Mouse (Mus musculus): ENCODE data around the gene Zfp688. TPM values are rescaled to one million over a fixed set of nuclear protein-coding genes. Genes with fewer than 3 reads are reported as not detected.
"Not testable (repeated sequence)": the region's sequence is repeated elsewhere in the genome, so short reads cannot be mapped to it uniquely, and the experiment has no call there.

Gene Zfp688
- 27.7 and 28.1 TPM in 2 replicates for polyA plus RNA-seq (2015; fragmentation: Nextera tagmentation; extraction: Ambion mirVana)

DNA sequence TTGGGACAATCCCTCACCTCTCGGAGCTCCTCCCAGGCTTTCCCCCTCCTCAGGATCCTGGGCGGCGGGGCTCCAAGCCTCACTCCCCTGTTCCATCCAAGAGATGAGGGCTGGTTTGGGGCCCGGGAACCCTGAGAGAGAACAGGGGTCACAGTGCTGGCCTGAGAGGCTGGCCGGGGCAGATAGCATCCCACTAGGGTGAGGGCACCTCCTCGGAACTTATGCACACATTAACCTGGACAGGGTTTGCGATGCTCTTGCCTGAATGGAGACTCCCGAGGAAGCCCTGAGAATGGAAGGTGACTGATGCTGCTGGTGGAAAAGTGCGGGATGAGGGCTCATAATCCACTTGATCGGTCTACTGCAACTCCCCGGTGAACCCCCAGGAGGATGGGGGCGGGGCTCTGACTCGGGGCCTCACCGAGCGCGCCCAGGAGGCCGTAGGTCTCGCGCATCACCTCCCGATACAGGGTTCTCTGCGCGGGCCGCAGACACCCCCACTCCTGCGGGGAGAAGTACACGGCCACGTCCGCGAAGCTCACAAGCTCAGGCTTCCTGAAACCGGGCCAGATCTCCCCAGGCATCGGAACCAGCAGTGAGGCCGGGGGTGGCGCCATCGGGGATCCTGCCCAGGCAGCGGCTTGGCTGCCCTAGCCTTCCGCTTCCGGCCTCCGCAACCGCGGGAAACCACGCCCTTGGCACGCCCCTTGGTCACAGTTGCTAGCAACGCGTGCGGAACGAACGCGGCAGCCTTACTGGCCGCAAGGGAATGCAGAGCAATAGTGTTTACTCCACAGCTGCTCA, at the start of gene Zfp688:
Gene Zfp688 (minus strand): TSS at position 681 of the 804 bp plus-strand sequence.
- Histone ChIP-seq H3K4me3 (ENCODE audit: low read depth, low read length) (peak within 1 kb of the TSS; percentile 74), H3K4me1 (ENCODE audit: control insufficient read depth, insufficient read depth, low read length) (peaks cover 5% of the 10 kb centered on the region), H3K4me2 (ENCODE audit: low read length) (peak within 1 kb of the TSS; percentile 93), H3K27ac (ENCODE audit: low read length) (peak within 1 kb of the TSS; percentile 82), H3K9me3 (replicated peaks; ENCODE audit: control insufficient read depth, low read length, poor library complexity, severe bottlenecking) (no peaks in the 10 kb centered on the region), H3K27me3 (ENCODE audit: control insufficient read depth, insufficient read depth, low read depth, low read length) (no peaks in the 10 kb centered on the region), H3K9ac (ENCODE audit: low read depth, low read length) (peak within 1 kb of the TSS; percentile 95), H3K36me3 (ENCODE audit: control insufficient read depth, insufficient read depth, low read length) (no peaks in the 10 kb centered on the region)
- WGBS = under 1% methylated on average over 48 of the region's 48 CpGs
- ATAC-seq = peak; percentile 96

DNA sequence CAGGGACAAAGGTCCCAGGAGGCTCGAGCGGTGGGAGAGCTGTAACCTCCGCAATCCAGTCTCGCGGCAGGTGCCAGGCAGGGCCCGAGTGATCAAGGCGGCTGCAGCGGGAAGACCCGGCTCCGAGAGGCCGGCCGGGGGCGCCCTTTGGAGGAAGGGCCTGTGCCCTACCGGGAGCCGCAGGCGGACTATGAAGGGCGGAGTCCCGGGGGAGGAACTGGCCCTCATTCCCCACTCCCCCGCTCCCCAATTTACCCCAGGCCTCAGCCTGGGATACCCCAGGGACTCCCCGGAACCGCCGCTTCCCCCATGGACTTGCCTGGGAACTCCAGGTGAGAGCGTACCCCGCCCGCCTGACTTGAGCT, 49.8 kb upstream of the Zfp688 start:
- 0% methylated on average over 25 of the region's 25 CpGs for WGBS
- peak overlapping the region; percentile 72 for H3K4me3 ChIP-seq (ENCODE audit: low read depth, low read length)
- peak; percentile 29 for ATAC-seq

DNA sequence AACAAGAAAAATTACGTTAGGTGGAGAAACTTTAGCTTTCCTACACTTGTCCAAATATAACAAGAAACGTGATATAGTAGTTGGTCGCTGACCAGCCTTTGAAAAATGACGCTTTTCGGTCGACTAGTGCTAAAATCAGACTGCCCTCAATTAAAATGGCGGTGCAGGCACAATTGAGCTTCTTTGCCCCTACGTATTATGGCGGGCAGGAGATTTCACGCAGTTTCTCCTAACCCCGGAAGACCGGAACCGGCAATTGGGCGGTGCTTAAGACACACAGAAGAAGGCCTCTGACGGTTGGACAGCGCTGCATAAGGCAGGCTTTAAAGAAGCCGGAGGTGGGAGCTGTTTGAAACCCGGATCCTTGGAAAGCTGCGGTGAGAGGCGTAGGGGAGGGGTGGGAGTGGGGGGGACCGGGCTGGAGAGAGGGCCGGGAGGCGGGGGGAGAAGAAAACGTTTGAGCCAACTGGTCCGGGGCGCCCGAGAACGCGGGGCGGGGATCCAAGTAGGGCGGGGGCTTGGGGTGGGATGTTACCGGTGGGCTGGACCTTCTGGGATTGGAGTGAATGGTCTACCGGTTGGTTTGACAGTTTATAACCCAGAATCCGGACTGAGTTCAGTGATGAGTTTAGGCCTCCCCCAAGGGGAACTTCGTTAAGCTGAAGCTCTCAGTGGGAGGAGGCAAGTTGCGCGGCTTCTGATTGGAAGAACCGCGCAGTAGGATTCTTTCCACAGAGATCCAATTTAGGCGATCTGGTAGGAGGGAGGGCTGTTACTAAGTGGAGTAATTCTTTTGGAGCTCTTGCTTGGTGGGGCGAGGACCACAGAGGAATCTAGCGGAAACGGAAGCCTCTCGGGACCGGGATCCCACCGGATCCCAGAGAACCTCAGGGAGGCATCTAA, 49.1 kb upstream of the Zfp688 start:
- Histone ChIP-seq H3K4me3 (ENCODE audit: low read depth, low read length) (peak overlapping the region; percentile 72), H3K27me3 (ENCODE audit: control insufficient read depth, insufficient read depth, low read depth, low read length) (no peaks in the 10 kb centered on the region), H3K9me3 (replicated peaks; ENCODE audit: control insufficient read depth, low read length, poor library complexity, severe bottlenecking) (no peaks in the 10 kb centered on the region), H3K4me2 (ENCODE audit: low read length) (peak overlapping the region; percentile 97), H3K4me1 (ENCODE audit: control insufficient read depth, insufficient read depth, low read length) (peaks cover 19% of the 10 kb centered on the region), H3K27ac (ENCODE audit: low read length) (peak overlapping the region; percentile 97), H3K36me3 (ENCODE audit: control insufficient read depth, insufficient read depth, low read length) (peaks cover 16% of the 10 kb centered on the region), H3K9ac (ENCODE audit: low read depth, low read length) (peak overlapping the region; percentile 90)
- peak; percentile 96 for ATAC-seq
- under 1% methylated on average over 45 of the region's 46 CpGs for WGBS

More for the DNA sequence above, 49.8 kb upstream of the Zfp688 start:
- Histone ChIP-seq H3K9me3 (replicated peaks; ENCODE audit: control insufficient read depth, low read length, poor library complexity, severe bottlenecking) (no peaks in the 10 kb centered on the region), H3K27me3 (ENCODE audit: control insufficient read depth, insufficient read depth, low read depth, low read length) (no peaks in the 10 kb centered on the region), H3K36me3 (ENCODE audit: control insufficient read depth, insufficient read depth, low read length) (peaks cover 21% of the 10 kb centered on the region), H3K9ac (ENCODE audit: low read depth, low read length) (peak overlapping the region; percentile 90), H3K4me2 (ENCODE audit: low read length) (peak overlapping the region; percentile 94), H3K27ac (ENCODE audit: low read length) (peak overlapping the region; percentile 97), H3K4me1 (ENCODE audit: control insufficient read depth, insufficient read depth, low read length) (peaks cover 19% of the 10 kb centered on the region)

DNA sequence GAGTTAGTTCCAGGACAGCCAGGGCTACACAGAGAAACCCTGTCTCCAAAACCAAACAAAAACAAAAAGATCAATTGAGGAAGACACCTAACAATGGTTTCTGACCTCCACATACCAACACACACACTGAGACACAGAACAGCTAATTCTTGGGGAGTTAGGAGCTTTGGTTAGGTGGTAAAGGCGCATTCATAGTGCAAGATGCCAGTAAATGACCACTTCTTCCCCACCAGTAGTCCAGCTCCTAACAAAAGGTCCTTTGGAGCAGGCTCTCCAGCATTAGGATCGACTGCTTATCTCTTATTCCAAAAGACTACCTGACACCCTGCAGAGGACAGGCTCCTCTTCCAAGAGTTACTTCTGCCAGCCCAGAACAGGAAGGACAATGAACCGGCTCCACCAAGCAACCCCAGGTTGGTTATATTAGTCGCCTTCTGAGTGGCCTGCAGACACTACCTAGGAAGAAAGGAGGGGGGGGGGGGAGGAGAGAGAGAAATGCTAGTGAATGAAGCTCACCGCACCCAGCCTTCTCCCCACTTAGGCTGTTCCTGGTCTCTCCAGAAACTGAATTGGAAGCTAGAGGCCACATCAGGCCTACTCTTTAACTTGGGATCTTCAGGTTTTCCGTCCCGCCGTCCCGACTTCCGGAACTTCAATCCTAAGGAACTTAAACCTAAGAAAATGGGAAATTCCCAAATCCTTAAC, 48.3 kb upstream of the Zfp688 start:
- ATAC-seq = peak; percentile 21; the same call in 1 of the 2 replicates
- Histone ChIP-seq H3K4me1 (ENCODE audit: control insufficient read depth, insufficient read depth, low read length) (peaks cover 19% of the 10 kb centered on the region), H3K27ac (ENCODE audit: low read length) (peak overlapping the region; percentile 97), H3K4me3 (ENCODE audit: low read depth, low read length) (peak overlapping the region; percentile 72), H3K27me3 (ENCODE audit: control insufficient read depth, insufficient read depth, low read depth, low read length) (no peaks in the 10 kb centered on the region), H3K9ac (ENCODE audit: low read depth, low read length) (peak overlapping the region; percentile 64), H3K9me3 (replicated peaks; ENCODE audit: control insufficient read depth, low read length, poor library complexity, severe bottlenecking) (no peaks in the 10 kb centered on the region), H3K36me3 (ENCODE audit: control insufficient read depth, insufficient read depth, low read length) (peaks cover 8% of the 10 kb centered on the region), H3K4me2 (ENCODE audit: low read length) (peak overlapping the region; percentile 97)
- 8% methylated on average over 10 of the region's 10 CpGs for WGBS

DNA sequence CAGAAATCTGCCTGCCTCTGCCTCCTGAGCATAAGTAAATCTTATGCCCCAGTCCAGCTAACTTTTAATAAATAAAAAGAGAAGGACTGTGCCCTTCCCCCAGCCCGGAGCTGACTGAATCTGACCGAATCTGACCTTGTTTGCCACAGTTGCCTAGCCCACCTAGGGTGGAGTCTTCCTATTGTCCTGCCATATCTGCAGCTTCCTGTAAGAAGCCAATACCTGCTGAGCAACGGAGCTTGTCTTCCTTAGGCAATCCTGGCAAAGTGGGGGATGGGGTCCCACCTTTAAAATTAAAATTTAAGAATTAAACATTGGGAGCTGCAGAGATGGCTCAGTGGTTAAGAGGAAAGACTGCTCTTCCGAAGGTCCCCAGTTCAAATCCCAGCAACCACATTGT, 44.7 kb upstream of the Zfp688 start:
- 93% methylated on average over 4 of the region's 4 CpGs for WGBS
- no peak for ATAC-seq
- Histone ChIP-seq H3K27me3 (ENCODE audit: control insufficient read depth, insufficient read depth, low read depth, low read length) (no peaks in the 10 kb centered on the region), H3K36me3 (ENCODE audit: control insufficient read depth, insufficient read depth, low read length) (no peaks in the 10 kb centered on the region), H3K27ac (ENCODE audit: low read length) (no peak overlapping the region), H3K4me1 (ENCODE audit: control insufficient read depth, insufficient read depth, low read length) (peaks cover 10% of the 10 kb centered on the region; the same call in 1 of the 2 replicates), H3K9ac (ENCODE audit: low read depth, low read length) (no peak overlapping the region), H3K4me3 (ENCODE audit: low read depth, low read length) (no peak overlapping the region), H3K9me3 (replicated peaks; ENCODE audit: control insufficient read depth, low read length, poor library complexity, severe bottlenecking) (no peaks in the 10 kb centered on the region), H3K4me2 (ENCODE audit: low read length) (no peak overlapping the region)

DNA sequence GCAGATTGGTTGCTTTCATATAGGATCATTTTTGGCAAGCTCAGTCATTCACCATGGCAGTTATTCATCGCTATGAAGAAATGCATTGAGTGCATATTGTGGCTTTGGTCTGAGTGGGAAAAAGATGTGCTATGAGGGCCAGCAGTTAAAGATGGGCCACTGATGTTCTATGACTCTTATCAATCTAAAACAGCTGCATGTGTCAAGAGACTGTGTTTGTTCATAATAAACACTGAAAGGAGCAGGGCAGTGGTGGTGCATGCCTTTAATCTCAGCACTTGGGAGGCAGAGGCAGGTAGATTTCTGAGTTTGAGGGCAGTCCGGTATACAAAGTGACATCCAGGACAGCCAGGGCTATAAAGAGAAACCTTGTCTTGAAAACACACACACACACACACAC, 43.8 kb upstream of the Zfp688 start:
- WGBS = 97% methylated on average over 2 of the region's 2 CpGs
- not testable (repeated sequence) for ATAC-seq; H3K4me3 ChIP-seq (ENCODE audit: low read depth, low read length)

DNA sequence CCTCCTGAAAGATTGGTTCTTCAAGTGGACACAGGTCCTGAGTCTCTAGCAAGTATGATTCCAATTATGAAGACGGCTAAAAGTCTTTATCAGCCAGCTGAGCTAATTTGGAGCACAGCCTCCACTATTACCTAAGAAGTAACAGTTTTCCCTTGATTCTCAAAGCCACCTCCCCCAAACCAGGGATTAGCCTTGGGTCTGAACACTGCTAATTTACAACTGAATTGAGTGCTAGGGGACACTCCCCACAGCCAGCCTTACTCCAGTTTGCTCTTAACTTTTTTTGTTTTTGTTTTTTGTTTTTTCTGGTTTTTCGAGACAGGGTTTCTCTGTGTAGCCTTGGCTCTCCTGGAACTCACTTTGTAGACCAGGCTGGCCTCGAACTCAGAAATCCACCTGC, 43.3 kb upstream of the Zfp688 start:
- 85% methylated on average over 3 of the region's 3 CpGs for WGBS
- H3K9me3 ChIP-seq (replicated peaks; ENCODE audit: control insufficient read depth, low read length, poor library complexity, severe bottlenecking) = no peaks in the 10 kb centered on the region
- no peak for ATAC-seq
- no peak overlapping the region for H3K4me3 ChIP-seq (ENCODE audit: low read depth, low read length)
- no peak overlapping the region for H3K27ac ChIP-seq (ENCODE audit: low read length)
- H3K27me3 ChIP-seq (ENCODE audit: control insufficient read depth, insufficient read depth, low read depth, low read length) = no peaks in the 10 kb centered on the region
- no peak overlapping the region for H3K9ac ChIP-seq (ENCODE audit: low read depth, low read length)
- H3K4me2 ChIP-seq (ENCODE audit: low read length) = no peak overlapping the region
- peaks cover 10% of the 10 kb centered on the region; the same call in 1 of the 2 replicates for H3K4me1 ChIP-seq (ENCODE audit: control insufficient read depth, insufficient read depth, low read length)
- no peaks in the 10 kb centered on the region for H3K36me3 ChIP-seq (ENCODE audit: control insufficient read depth, insufficient read depth, low read length)

More for the DNA sequence above, 43.8 kb upstream of the Zfp688 start:
- peaks cover 10% of the 10 kb centered on the region; the same call in 1 of the 2 replicates for H3K4me1 ChIP-seq (ENCODE audit: control insufficient read depth, insufficient read depth, low read length)
- not testable (repeated sequence) for H3K36me3 ChIP-seq (ENCODE audit: control insufficient read depth, insufficient read depth, low read length); H3K27ac ChIP-seq (ENCODE audit: low read length); H3K9me3 ChIP-seq (replicated peaks; ENCODE audit: control insufficient read depth, low read length, poor library complexity, severe bottlenecking); H3K9ac ChIP-seq (ENCODE audit: low read depth, low read length); H3K4me2 ChIP-seq (ENCODE audit: low read length); H3K27me3 ChIP-seq (ENCODE audit: control insufficient read depth, insufficient read depth, low read depth, low read length)

DNA sequence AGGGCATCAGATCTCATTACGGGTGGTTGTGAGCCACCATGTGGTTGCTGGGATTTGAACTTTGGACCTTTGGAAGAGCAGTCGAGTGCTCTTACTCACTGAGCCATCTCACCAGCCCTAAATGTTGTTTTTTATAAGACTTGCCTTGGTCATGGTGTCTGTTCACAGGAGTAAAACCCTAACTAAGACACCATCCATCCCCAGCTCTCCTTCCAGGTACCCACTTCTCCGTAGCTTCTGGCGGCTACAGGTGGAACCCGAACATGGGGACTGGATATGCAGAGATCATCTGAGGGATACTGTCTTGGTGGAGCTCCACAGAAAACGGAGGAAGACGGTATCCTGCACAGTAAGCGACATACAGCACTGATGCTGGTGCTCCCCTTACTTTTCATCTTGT, 37.4 kb upstream of the Zfp688 start, which contains the start of gene Prr14:
Gene Prr14 (plus strand): TSS at position 301 of the 400 bp plus-strand sequence.
- H3K27ac ChIP-seq (ENCODE audit: low read length); H3K4me3 ChIP-seq (ENCODE audit: low read depth, low read length); H3K9me3 ChIP-seq (replicated peaks; ENCODE audit: control insufficient read depth, low read length, poor library complexity, severe bottlenecking); ATAC-seq; H3K9ac ChIP-seq (ENCODE audit: low read depth, low read length); H3K27me3 ChIP-seq (ENCODE audit: control insufficient read depth, insufficient read depth, low read depth, low read length); H3K36me3 ChIP-seq (ENCODE audit: control insufficient read depth, insufficient read depth, low read length); H3K4me1 ChIP-seq (ENCODE audit: control insufficient read depth, insufficient read depth, low read length); H3K4me2 ChIP-seq (ENCODE audit: low read length): not testable (repeated sequence)
- WGBS = over 99% methylated on average over 8 of the region's 8 CpGs

All from midbrain, embryonic 16.5 days (tissue).